Mouse (Mus musculus): Measurements from ENCODE around the gene Izumo4.

The Izumo4 gene

DNA sequence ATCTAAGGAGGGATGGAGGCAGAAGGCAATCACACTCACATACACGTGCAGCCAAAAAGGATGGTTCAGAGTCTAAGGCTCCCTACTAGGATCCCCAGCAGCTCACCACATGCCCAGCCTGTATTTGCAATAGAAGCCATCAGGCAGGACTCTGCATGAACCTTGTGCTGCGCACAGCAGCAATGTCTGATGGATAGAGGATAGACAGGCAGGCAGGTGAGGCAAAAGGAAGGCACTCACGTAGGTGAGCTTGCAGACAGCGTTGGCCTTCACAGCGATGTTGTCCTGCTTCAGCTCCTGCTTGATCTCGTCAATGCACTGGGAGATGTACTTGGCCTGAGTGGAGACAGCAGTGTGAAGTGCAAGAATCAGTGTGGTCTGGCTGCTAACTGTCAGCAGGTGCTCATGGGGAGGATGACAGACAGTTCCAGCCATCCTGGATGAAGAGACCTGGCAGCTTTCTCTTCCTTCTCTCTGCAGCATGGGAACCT, 30.7 kb downstream of the Izumo4 start:
- peak; percentile 69 for DNase-seq

DNA sequence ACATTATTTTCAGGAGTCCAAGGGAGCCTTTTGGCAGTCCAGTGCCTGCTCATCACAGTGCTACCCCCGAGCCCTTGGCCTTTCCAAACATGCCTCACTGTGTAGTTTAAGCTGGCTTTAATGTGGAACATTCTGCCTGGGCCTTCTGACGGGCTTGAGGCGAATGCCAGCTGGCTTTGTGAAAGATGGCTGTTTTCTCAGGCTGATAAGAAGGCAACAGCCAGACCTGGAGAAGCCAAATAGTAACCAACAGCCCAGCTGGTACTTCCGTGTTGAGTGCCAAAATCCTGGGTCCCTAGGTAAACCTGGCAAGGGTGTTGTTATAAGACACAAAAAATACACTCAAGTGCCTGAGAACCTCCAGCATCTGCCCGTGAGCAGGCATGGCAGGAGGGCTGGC, 34.7 kb downstream of the Izumo4 start:
- DNase-seq: peak; percentile 83

DNA sequence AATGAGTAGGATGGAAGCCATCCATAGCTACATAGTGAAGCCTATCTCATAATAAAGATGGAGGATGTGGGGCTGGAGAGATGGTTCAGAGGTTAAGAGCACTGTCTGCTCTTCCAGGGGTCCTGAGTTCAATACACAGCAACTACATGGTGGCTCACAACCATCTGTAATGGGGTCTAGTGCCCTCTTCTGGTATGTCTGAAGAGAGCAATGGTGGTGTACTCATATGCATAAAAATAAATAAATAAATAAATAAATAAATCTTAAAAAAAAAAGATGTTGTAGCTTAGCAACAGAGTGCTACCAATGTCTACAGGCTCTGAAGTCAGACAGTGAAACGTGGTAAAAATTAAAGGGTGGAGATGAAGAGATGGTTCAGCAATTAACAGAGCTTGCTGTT, 36.7 kb downstream of the Izumo4 start:
- DNase-seq: no peak

DNA sequence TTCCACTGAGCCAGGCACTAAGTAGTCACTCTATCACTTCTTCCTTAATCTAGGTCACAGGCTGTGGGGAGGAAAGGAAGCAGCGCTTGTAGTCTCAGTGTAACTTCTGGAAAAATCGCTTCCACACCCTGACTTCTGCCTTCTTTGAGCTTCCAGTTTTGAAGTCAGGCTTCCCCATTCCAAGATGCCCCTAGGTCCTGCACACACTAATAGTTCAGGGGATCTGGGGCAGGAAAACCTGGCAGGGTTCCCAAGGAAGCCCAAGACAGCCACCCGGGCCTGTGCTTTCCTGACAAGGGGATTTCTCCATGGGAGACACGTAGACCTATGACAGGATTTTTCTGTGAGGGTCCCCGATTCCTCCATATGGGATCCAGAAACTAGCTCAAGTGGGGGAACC, 39.2 kb downstream of the Izumo4 start:
- DNase-seq: peak; percentile 68

- no peak for DNase-seq
Measured at GRCm38 (mm10) chr10:80741634-80742179, 39.7 kb downstream of the Izumo4 start.

DNA sequence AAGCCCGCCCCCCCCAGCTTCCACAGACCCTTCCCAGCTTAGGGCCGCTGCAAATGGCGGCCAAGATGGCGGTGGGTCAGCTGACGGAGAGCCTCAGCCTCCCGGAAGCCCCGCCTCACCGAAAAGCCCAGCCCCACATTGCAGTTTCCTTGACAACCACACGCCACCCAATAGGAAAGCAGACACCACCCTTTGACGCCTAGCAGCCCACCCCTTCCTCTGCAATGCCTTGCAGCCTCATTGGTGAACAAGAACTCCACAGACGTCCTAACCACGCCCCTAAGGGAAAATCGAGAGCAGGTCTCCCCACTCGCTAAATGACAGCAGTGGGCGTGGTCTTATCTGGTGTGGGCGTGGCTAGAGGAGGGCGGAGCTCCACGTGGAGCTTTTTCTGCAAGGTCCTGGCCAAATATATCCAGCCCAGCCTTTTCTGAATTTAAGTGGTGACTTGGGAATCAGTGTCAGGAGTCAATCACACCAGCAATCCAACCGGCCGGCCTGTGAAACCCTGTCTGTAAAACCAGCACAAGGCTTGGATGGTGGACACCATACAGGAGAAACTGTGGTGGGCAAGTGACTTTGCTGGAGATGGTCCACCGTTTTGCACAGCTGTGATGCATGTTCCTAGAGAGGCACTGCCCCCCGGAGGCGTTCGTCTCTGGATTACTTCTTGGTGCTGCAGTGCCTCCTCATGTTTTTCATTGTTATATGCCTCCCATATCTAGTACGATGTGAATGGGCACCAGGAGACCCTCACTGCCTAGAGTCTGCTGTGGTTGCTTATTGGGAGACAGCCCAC, 40.4 kb downstream of the Izumo4 start, which contains the start of gene Ap3d1:
Gene Ap3d1 (minus strand): TSS at position 85 of the 799 bp plus-strand sequence.
- DNase-seq: peak; percentile 100

GRCm38 (mm10) chr10:80744262-80744661, 42.3 kb downstream of the Izumo4 start:
- DNase-seq: no peak

- DNase-seq: peak; percentile 85
Measured at GRCm38 (mm10) chr10:80747410-80747809, 45.4 kb downstream of the Izumo4 start.

DNA sequence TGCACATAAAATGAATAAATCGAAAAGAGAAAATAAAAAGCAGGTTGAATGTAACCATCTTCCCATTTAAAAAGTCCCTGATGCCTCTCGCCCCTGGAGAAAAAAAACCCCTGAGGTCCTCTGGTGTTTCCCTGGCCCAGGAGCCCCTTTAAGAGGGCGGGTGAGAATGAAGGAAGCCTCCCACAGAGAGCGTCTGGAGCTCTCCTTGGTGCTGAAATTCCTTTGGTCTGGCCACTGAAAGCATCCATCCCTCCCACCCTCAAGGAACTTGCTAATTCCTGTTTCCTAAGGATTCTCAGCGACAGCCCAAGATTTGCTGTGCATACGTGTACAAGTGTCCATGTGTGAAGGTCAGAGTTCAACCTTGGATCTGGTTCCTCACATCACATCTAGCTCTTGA, 46.6 kb downstream of the Izumo4 start:
- DNase-seq: no peak

- peak; percentile 60 for DNase-seq
Measured at GRCm38 (mm10) chr10:80751188-80751832, 49.3 kb downstream of the Izumo4 start.

DNA sequence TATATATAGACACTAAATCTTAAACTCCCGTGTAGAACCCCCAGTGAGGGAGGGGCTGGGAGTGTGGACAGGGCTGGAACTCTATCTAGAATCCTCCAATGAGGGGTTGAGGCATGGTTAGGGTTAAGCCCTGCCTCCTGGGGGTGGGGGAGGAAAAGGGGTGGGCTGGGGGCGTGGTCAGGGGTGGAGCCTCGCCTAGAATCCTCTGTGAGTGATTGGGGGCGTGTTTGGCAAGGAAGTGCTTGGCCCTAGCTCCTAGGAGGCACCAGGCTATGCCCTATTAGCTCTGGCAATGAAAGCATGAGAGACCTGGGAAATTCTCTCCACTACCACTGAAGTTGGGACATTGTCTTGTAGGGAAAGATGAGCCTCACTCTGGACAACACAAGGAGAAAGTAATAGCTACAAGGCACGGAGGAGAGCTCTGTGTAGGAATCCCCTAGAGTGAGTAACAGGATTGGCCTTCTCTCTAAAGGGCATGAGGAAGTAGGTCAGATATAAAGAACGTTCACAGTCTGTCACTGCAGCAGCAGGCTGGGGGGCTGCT, 50.2 kb downstream of the Izumo4 start:
- no peak for DNase-seq

DNA sequence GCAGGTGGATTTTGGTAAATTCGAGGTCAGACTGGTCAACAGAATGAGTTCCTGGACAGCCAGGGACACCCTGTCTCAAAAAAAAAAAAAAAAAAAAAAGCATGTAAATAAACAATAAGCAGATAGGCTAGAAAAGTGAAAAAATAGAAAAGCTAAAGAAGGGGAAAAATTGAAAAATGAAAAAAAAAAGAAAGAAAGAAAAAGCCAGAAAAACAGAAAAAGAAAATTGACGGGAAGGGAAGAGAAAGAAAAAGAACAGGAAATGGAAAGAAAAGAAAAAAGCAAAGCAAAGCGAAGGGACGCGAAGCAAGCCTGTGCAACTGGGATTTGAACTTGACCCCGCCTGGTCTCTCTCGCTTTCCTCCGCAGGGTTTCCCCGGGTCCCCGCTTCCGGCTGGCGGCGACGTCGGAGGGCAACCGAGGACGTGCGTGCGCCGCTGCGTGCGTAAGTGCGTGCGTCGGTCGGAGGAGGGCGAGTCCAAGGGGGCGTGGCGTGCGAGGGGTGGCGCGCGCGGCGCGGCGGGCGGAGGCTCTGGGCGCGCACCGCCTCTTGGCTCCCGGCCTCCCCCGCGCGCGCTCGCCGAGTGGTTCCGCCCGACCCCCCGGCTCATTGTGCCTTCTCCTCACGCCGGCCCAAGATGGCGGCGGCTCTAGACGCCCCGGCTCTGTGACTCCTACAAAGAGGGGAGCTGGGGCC, 52.8 kb downstream of the Izumo4 start, which contains the start of gene Dot1l:
Gene Dot1l (plus strand): TSS at position 613 of the 697 bp plus-strand sequence.
- peak; percentile 98 for DNase-seq
